Mouse (Mus musculus): Measurements from ENCODE around the gene Olfr1118.
"Not testable (repeated sequence)": the region's sequence is repeated elsewhere in the genome, so short reads cannot be mapped to it uniquely, and the experiment has no call there.

DNA sequence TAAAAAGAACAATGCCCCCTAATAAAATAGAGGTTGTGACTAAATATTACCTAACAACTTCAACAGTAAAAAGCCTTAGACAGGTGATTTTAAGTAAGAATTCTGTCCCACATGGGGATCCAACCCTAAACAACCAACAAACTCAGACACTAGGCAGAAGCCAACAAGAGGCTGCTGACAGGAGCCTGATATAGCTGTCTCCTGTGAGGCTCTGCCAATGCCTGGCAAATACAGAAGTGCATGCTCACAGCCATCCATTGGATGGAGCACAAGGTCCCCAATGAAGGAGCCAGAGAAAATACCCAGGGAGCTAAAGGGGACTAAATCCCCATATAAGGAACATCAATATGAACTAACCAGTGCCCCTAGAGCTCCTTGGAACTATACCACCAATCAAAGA is 13.4 kb upstream of the Olfr1118 start:
- TF ChIP-seq CTCF (IDR thresholded peaks at IDR 0.05; ENCODE audit: control insufficient read depth, insufficient read depth, insufficient read length); MYOG (IDR thresholded peaks at IDR 0.05; ENCODE audit: control insufficient read depth, extremely low read depth, insufficient read length); MYOD1 (IDR thresholded peaks at IDR 0.05; ENCODE audit: control insufficient read depth, insufficient read length, low read depth): not testable (repeated sequence)

Measured in C2C12 (cell line).